Mouse (Mus musculus) midbrain, embryonic 16.5 days (tissue): Measurements from ENCODE around the gene Gadl1. TPM values are rescaled to one million over a fixed set of nuclear protein-coding genes. Genes with fewer than 3 reads are reported as not detected.

Source experiments
- ATAC-seq: fragments of 200-750 bp; cut with Nextera tagmentation; 2 replicates; pipeline ENCODE4 v1.8.0; 2017; ENCODE audit warnings: moderate TSS enrichment
- H3K27ac ChIP-seq: fragments of 300-500 bp; sonication (generic); 2 replicates; pipeline ENCODE4 v1.5.1; 2014; ENCODE audit warnings: mild to moderate bottlenecking, low read length, mixed read lengths
- H3K27me3 ChIP-seq: fragments of 300-500 bp; sonication (generic); 2 replicates; pipeline ENCODE4 v1.6.1; 2014; ENCODE audit warnings: low read depth, low read length, mixed read lengths; ENCODE audit not compliant: control insufficient read depth, insufficient read depth
- H3K36me3 ChIP-seq: fragments of 300-500 bp; sonication (generic); 2 replicates; pipeline ENCODE4 v1.6.1; 2014; ENCODE audit warnings: mild to moderate bottlenecking, low read length, moderate library complexity, mixed read lengths; ENCODE audit not compliant: control insufficient read depth, insufficient read depth
- H3K4me1 ChIP-seq: fragments of 300-500 bp; sonication (generic); 2 replicates; pipeline ENCODE4 v1.6.1; 2014; ENCODE audit warnings: mild to moderate bottlenecking, low read length, mixed read lengths; ENCODE audit not compliant: control insufficient read depth, insufficient read depth
- H3K4me2 ChIP-seq: fragments of 300-500 bp; sonication (generic); 2 replicates; pipeline ENCODE4 v1.6.1; 2014; ENCODE audit warnings: mild to moderate bottlenecking, low read length, mixed read lengths
- H3K4me3 ChIP-seq: fragments of 300-500 bp; sonication (generic); 2 replicates; pipeline ENCODE4 v1.5.1; 2014; ENCODE audit warnings: low read depth, mild to moderate bottlenecking, low read length, moderate library complexity, mixed read lengths
- H3K9ac ChIP-seq: fragments of 300-500 bp; sonication (generic); 2 replicates; pipeline ENCODE4 v1.6.1; 2014; ENCODE audit warnings: low read depth, low read length, mixed read lengths
- H3K9me3 ChIP-seq: fragments of 300-500 bp; sonication (generic); replicated peaks from 2 replicates; pipeline ENCODE4 v1.6.1; 2014; ENCODE audit warnings: mild to moderate bottlenecking, low read length, mixed read lengths; ENCODE audit not compliant: control insufficient read depth, poor library complexity, severe bottlenecking
- WGBS: fragments of 180-500 bp; shearing (Covaris S2); extraction: QIAGEN DNeasy Blood & Tissue Kit; methylation state at CpG from one replicate; pipeline ENCODE4 v1.1.7; 2014; 5-methylcytosine and 5-hydroxymethylcytosine counted together
- polyA plus RNA-seq: library from polyadenylated mRNA; unstranded; fragments of >200 nt; fragmentation: Nextera tagmentation; extraction: Ambion mirVana; gene quantifications from 2 replicates; pipeline ENCODE4 v1.2.1, GENCODE M21; 2015

Gene Gadl1
- polyA plus RNA-seq, 1 experiment from 2014 or later = 0.13 TPM

DNA sequence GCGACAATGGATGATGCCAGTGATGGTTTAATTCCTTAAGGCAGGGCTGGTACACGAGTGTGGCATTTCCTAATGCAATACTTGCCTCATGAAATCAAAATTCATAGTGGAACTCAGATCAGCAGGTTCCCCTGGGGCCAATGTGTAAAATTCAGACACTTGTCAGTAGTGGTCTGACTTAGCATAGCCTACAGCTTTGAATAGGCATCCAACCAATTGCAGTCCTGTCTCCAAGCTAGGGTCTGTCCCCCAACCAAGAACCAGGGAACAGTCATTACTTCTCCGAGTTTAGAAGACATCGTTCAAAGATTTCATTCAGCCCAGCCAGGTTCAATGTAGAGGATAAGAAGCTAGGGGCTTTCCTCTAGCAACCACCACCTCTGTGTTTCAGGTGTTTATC lies 172.5 kb downstream of the Gadl1 start:
- H3K4me3 ChIP-seq = no peak overlapping the region
- WGBS = 84% methylated on average over 4 of the region's 4 CpGs
- H3K27me3 ChIP-seq = no peaks in the 10 kb centered on the region
- no peak for ATAC-seq
- H3K9me3 ChIP-seq = no peaks in the 10 kb centered on the region
- no peaks in the 10 kb centered on the region for H3K4me1 ChIP-seq
- no peaks in the 10 kb centered on the region for H3K36me3 ChIP-seq
- H3K4me2 ChIP-seq = no peak overlapping the region
- no peak overlapping the region for H3K27ac ChIP-seq
- no peak overlapping the region for H3K9ac ChIP-seq

DNA sequence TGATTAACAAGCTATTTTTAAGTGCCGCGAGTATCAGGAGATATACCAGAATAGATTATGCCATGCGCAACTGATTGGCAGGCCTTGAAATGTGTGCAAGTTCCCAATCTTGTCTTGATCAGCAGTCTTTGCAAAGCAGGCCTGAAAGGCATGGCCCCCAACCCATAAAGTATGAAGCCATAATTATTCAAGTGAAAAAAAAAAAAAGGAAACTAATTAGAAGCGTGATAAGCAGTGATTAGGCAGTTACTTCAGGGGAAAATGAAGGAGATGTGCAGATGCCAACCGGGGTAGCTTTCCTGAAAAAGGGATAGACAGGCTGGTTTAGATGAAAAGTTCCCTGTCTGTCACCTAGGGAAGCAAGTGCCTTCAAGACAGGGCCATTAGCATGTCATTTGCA lies 174.0 kb downstream of the Gadl1 start:
- Histone ChIP-seq H3K9ac (no peak overlapping the region), H3K9me3 (no peaks in the 10 kb centered on the region), H3K27me3 (no peaks in the 10 kb centered on the region), H3K4me1 (no peaks in the 10 kb centered on the region), H3K4me2 (no peak overlapping the region), H3K27ac (no peak overlapping the region), H3K36me3 (no peaks in the 10 kb centered on the region), H3K4me3 (no peak overlapping the region)
- no peak for ATAC-seq
- WGBS = 72% methylated on average over 5 of the region's 5 CpGs

DNA sequence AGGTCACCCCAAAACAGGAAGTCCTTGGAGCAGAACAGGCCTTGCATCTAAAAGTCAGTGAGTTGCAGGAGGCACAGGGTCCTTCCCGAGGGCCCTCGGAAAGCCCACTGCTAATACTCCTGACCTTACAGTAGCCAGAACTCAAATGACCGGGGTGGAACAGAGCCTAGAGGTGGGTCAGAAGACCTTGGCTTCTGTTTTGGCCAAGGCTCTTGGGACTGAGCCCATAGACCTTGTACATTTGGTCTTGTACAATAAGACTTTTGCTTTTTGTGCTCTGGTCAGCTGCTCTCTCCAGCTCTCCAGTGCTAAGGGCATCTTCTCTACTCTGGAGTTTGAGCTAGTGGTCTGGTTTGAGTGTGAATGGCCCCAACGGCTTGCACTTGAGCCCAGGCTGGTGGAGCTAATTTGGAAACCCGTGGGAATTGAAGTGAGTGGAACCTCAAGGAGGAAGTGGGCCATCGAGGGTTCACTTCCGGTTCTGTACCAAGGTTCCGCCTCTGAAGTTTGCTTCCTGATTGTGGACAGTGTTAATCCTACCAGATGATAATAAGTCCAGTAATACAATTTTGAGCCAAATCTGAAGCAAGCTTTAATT lies 174.6 kb downstream of the Gadl1 start:
- H3K9me3 ChIP-seq = no peaks in the 10 kb centered on the region
- H3K9ac ChIP-seq = no peak overlapping the region
- H3K27me3 ChIP-seq = no peaks in the 10 kb centered on the region
- H3K36me3 ChIP-seq = no peaks in the 10 kb centered on the region
- no peak overlapping the region for H3K4me2 ChIP-seq
- no peak overlapping the region for H3K4me3 ChIP-seq
- H3K4me1 ChIP-seq = no peaks in the 10 kb centered on the region
- 92% methylated on average over 8 of the region's 8 CpGs for WGBS
- no peak overlapping the region for H3K27ac ChIP-seq
- no peak for ATAC-seq

DNA sequence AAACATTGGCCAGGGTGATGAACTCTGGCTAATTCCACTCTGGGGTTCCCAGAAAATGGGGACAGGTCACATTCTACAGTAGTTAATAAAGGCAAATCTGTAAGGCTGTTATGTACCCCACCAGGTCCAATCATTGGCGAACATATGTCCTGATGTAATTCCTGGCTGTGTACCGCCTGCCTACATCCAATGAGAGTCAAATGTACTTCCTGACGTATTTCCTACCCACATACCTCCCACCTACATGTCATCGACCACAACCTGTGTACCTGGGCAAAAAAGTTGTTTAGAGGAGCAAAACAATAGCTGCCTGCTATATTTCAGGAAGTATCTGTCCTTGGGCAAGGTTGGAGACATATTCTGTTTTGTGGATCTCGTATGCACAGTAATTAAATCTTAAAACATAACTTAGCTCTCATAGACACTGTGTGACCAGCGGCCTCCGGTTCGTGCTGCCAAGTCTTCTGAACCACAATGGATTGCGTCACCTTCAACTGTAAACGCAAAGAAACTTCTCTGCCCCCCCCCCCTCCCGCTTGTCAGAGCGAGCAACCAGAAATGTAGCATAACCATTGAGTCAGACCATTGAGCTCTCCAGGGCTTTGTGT lies 175.2 kb downstream of the Gadl1 start:
- no peaks in the 10 kb centered on the region for H3K9me3 ChIP-seq
- WGBS = 90% methylated on average over 12 of the region's 12 CpGs
- no peak for ATAC-seq
- no peaks in the 10 kb centered on the region for H3K27me3 ChIP-seq
- no peak overlapping the region for H3K9ac ChIP-seq
- no peak overlapping the region for H3K4me3 ChIP-seq
- H3K27ac ChIP-seq = no peak overlapping the region
- no peak overlapping the region for H3K4me2 ChIP-seq
- H3K36me3 ChIP-seq = no peaks in the 10 kb centered on the region
- H3K4me1 ChIP-seq = no peaks in the 10 kb centered on the region

DNA sequence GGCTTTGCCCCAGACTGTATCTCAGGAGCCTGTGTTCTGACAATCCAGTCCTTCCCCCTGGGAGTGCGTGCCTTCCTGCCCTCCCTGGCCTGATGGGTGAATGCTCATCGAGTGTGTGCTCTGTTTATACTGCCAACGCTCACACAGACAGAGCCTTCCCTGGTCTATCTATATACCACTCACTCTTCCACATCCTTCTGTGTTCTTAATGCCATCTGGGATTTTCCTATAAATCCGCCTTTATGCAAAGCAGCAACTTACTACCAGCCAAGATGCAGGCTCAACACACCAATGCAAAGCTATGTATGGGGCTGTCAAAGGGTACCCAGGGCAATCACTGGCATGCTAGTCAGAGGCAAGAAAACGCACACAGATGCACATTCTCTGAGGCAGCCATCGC lies 176.7 kb downstream of the Gadl1 start:
- no peak overlapping the region for H3K4me3 ChIP-seq
- 87% methylated on average over 6 of the region's 6 CpGs for WGBS
- H3K27ac ChIP-seq = no peak overlapping the region
- no peaks in the 10 kb centered on the region for H3K27me3 ChIP-seq
- H3K36me3 ChIP-seq = no peaks in the 10 kb centered on the region
- ATAC-seq = no peak
- no peaks in the 10 kb centered on the region for H3K9me3 ChIP-seq
- H3K9ac ChIP-seq = no peak overlapping the region
- no peak overlapping the region for H3K4me2 ChIP-seq
- H3K4me1 ChIP-seq = no peaks in the 10 kb centered on the region

DNA sequence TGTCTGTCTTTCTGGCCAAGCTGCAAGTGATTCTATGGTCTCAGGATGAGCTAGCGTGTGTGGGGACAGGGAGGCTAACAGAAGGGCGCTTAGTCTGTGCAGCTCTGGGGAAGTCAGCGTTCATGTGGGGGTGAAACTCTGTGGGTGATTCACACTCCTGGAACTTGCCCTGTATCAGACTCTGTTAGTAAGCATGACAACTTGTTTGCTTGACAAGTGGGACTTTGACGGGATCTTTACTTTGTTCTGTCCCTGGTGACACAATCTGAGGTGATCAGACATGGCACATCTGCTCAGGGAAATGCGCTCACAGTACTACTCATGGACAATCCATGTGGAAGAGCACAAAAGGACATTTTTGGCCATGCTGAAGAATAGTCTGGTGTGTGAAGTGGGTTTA lies 178.0 kb downstream of the Gadl1 start:
- Histone ChIP-seq H3K27ac (no peak overlapping the region), H3K4me1 (no peaks in the 10 kb centered on the region), H3K27me3 (no peaks in the 10 kb centered on the region), H3K9ac (no peak overlapping the region), H3K9me3 (no peaks in the 10 kb centered on the region), H3K4me3 (no peak overlapping the region), H3K36me3 (no peaks in the 10 kb centered on the region), H3K4me2 (no peak overlapping the region)
- 97% methylated on average over 5 of the region's 5 CpGs for WGBS
- no peak for ATAC-seq

DNA sequence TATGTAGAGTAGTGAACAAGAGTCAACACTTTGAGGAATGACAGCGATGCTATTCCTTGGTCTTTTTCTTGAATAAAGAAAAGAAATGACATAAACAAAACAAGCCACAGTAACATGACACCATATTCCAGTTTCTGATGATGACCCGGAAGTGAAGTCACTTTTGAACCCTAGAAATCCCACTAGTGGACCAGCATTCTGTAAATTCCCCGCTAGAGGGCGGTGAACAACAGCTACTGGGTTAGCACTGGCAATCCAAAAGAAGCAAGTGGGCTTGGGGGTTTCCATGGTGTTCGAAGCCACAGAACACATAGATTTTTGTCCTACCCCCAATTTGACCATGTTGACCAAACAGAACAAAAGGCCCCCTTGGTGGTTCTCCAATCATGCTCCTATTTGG lies 178.6 kb downstream of the Gadl1 start:
- H3K27ac ChIP-seq = no peak overlapping the region
- no peak overlapping the region for H3K9ac ChIP-seq
- no peaks in the 10 kb centered on the region for H3K4me1 ChIP-seq
- WGBS = 37% methylated on average over 5 of the region's 5 CpGs
- no peak overlapping the region for H3K4me3 ChIP-seq
- no peaks in the 10 kb centered on the region for H3K36me3 ChIP-seq
- H3K4me2 ChIP-seq = no peak overlapping the region
- no peaks in the 10 kb centered on the region for H3K27me3 ChIP-seq
- no peak for ATAC-seq
- no peaks in the 10 kb centered on the region for H3K9me3 ChIP-seq

DNA sequence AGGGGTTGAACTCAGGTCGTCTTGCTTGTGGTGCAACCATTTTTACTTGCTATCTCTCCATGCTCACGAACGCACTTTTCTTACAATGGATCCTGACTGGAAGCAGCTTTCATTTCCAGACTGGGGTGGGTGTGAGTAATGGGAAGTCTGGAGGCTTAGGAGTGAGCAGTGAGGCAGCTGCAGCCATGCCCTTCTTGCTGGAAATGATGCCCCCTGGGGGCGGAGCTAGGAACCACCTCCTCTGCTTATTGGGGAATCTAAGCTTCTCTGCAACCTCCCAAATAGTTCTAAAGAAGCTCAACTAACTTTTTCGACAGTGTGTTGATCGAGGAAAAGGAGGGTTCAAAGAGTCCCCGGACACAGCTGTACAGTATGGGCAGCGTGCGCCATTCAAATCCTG lies 179.7 kb downstream of the Gadl1 start:
- 80% methylated on average over 9 of the region's 9 CpGs for WGBS
- Histone ChIP-seq H3K9me3 (no peaks in the 10 kb centered on the region), H3K4me1 (no peaks in the 10 kb centered on the region), H3K4me2 (no peak overlapping the region), H3K36me3 (no peaks in the 10 kb centered on the region), H3K9ac (no peak overlapping the region), H3K27me3 (no peaks in the 10 kb centered on the region), H3K27ac (no peak overlapping the region), H3K4me3 (no peak overlapping the region)
- ATAC-seq = no peak

DNA sequence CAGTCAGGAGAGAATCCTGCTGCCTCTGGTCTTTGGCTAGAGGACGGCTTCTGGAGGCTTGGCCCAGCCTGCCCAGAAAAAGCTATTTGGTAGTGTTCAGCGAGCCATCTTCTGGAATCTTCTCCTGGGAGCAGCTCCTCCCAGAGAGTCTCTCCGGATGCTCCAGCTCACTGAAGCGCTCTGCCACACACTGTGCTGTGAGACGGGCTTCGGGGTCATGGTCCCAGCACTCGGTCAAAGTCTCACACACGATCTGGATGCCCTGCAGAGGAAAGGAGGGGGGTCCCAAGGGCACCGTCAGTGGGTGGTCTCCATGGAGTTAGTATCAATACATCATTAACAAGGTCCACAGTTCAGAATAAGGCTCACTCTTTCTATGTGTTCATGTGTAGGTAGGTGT lies 181.0 kb downstream of the Gadl1 start:
- 88% methylated on average over 9 of the region's 9 CpGs for WGBS
- no peaks in the 10 kb centered on the region for H3K4me1 ChIP-seq
- H3K36me3 ChIP-seq = no peaks in the 10 kb centered on the region
- H3K4me3 ChIP-seq = no peak overlapping the region
- ATAC-seq = no peak
- H3K27me3 ChIP-seq = no peaks in the 10 kb centered on the region
- H3K9me3 ChIP-seq = no peaks in the 10 kb centered on the region
- no peak overlapping the region for H3K27ac ChIP-seq
- no peak overlapping the region for H3K4me2 ChIP-seq
- H3K9ac ChIP-seq = no peak overlapping the region
